Mouse (Mus musculus) adrenal gland, adult 18-20 months (tissue): ENCODE results near the gene Olfr517. TPM values are rescaled to one million over a fixed set of nuclear protein-coding genes. Genes with fewer than 3 reads are reported as not detected.

Source experiments
- DNase-seq, 2 experiments: peaks; one replicate each; pipeline ENCODE4 v3.0.0; 2021 to 2022; ENCODE audit warnings: low spot score in 2 of 2
- long read RNA-seq, 2 experiments: library from polyadenylated mRNA; stranded (forward); transcript quantifications; one replicate each; pipeline ENCODE4 v2.0.0; 2021
- total RNA-seq, 2 experiments: library from RNA; stranded (reverse); gene quantifications; 1 replicate in 1 of 2; 2 replicates in 1 of 2; pipeline ENCODE4 v1.2.3; 2021

Olfr517 gene
- total RNA-seq = not detected
- long read RNA-seq, experiment 1 = 0 reads
- long read RNA-seq, experiment 2 = 0 reads

DNA sequence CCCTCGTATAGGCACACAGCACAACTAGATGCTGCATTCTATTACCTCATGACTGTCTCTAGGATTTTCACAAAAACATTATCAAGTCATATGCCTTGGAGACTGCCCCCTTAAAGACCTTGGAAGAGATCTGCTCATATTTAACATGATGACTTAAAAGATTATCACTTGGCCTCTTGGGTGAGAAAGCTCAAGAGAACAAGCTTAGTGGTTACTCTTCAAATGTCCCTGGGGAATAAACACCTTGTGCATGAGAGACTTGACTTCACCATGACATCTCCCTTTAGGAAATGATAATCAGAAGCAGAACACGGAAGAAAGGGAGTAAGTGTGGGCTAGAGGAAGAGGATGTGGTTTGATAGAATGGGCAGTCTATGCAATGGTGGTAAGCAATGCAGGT, at the start of gene Olfr517:
Gene Olfr517 (minus strand): TSS at position 101 of the 400 bp plus-strand sequence.
- no peak for DNase-seq

- DNase-seq = no peak
Observed at GRCm38 (mm10) chr7:108903969-108904368, 31.8 kb upstream of the Olfr517 start.

- DNase-seq = no peak
Observed at GRCm38 (mm10) chr7:108894320-108894719, 22.1 kb upstream of the Olfr517 start, which contains the start of gene Olfr519. Gene Olfr519 (minus strand): TSS chr7:108894420.

GRCm38 (mm10) chr7:108884906-108885305, 12.7 kb upstream of the Olfr517 start, which contains the start of gene Olfr518:
Gene Olfr518 (minus strand): TSS chr7:108885006.
- no peak for DNase-seq

GRCm38 (mm10) chr7:108850429-108850828, 21.8 kb downstream of the Olfr517 start, which contains the start of gene Olfr516:
Gene Olfr516 (minus strand): TSS chr7:108850529.
- DNase-seq = no peak

- no peak for DNase-seq
Observed at GRCm38 (mm10) chr7:108825897-108826296, 46.3 kb downstream of the Olfr517 start, which contains the start of gene Olfr514. Gene Olfr514 (minus strand): TSS chr7:108825997.

Other genes with a start within 250 kb of the Olfr517 start
- gene Olfr508, start 242.4 kb downstream of the Olfr517 start, total RNA-seq = not detected
- not detected for gene Olfr509, start 220.5 kb downstream of the Olfr517 start, total RNA-seq
- gene Olfr510, start 206.0 kb downstream of the Olfr517 start, total RNA-seq = not detected
- not detected for gene Olfr512, start 159.1 kb downstream of the Olfr517 start, total RNA-seq
- gene Olfr513, start 121.4 kb downstream of the Olfr517 start, total RNA-seq = not detected
- gene Olfr514, start 46.4 kb downstream of the Olfr517 start, total RNA-seq = not detected
- not detected for gene Olfr516, start 21.9 kb downstream of the Olfr517 start, total RNA-seq
- not detected for gene Olfr518, start 12.6 kb upstream of the Olfr517 start, total RNA-seq
- gene Olfr519, start 22.0 kb upstream of the Olfr517 start, total RNA-seq = not detected
- gene Nlrp10, start 57.8 kb upstream of the Olfr517 start, total RNA-seq = under 1 TPM; 0.32 to 0.43 TPM
- 100 to 1,000 TPM; 111 to 160 TPM for gene Eif3f, start 62.0 kb upstream of the Olfr517 start, total RNA-seq
- gene Tub, start 78.0 kb upstream of the Olfr517 start, total RNA-seq = 10 to 100 TPM; 32.5 to 37.9 TPM
- 10 to 100 TPM; 52.7 to 56.1 TPM for gene Ric3, start 211.0 kb upstream of the Olfr517 start, total RNA-seq